Mouse (Mus musculus): ENCODE data around the gene Sh3tc1.
A peak's percentile ranks its signal among the peaks of the same experiment; 100 is the strongest.

DNA sequence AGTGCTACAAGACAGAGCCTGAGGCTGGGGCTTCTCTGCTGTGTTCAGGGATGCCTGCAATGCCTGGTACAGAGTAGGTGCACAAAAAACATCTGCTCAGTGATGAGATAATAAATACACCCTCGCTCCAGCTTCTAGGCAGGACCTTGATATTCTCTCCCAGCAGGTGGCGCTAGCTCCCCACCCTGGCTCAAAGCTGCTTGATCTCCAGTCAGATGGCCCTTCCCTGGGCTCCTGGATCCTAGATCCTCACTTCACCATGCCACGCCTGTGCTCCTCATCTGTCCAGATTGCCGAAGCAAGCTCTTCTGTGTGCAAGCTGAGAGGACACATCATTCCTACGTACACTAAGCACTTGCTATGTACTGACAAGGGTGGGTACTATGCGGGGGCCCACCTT, 38.7 kb downstream of the Sh3tc1 start:
- TF ChIP-seq POLR2A (IDR thresholded peaks at IDR 0.05; ENCODE audit: borderline replicate concordance, extremely low read depth, insufficient read depth, insufficient read length, poor library complexity, severe bottlenecking): no peak
- TF ChIP-seq CTCF (IDR thresholded peaks at IDR 0.05; ENCODE audit: borderline replicate concordance, extremely low read depth, insufficient read depth, insufficient read length): peak; percentile 75

Data from brain, embryonic 14.5 days (tissue).